In genomic region chr1:109982064-109982808, GRCm38 (mm10) we compare ENCODE assay signal across 8 mouse cellular contexts. TPM values are rescaled to one million over a fixed set of nuclear protein-coding genes. Genes with fewer than 3 reads are reported as not detected.
DNase-seq lines count a peak whose midpoint lies in the region; ATAC-seq and TF ChIP-seq lines count a peak whose summit lies in the region.

Cdh7 (plus strand) TSS chr1:109982431.

- no peak for TF ChIP-seq CTCF in gastrocnemius, adult 2 months (IDR thresholded peaks at IDR 0.05)

- intact Hi-C loops in gastrocnemius, adult 2 months (cut with DNase I), result no loop called here

- peak; percentile 67 for ATAC-seq in cerebellum, adult (ENCODE audit: insufficient number of reproducible peaks, low FRiP score, low TSS enrichment)
- peak; percentile 90 for ATAC-seq in forebrain, embryonic 13.5 days
- peak; percentile 89 for ATAC-seq in midbrain, embryonic 14.5 days (ENCODE audit: low FRiP score, low TSS enrichment)

- H3K4me2 ChIP-seq in forebrain, embryonic 13.5 days, result peak within 1 kb of the TSS; percentile 91
- H3K4me2 ChIP-seq in midbrain, embryonic 14.5 days (ENCODE audit: low read length), result peak within 1 kb of the TSS; percentile 84

- peaks cover 20% of the 10 kb centered on the region for H3K4me1 ChIP-seq in forebrain, embryonic 13.5 days
- peaks cover 9% of the 10 kb centered on the region; the same call in 1 of the 2 replicates for H3K4me1 ChIP-seq in midbrain, embryonic 14.5 days (ENCODE audit: control insufficient read depth, insufficient read depth, low read length)

- H3K36me3 ChIP-seq in forebrain, embryonic 13.5 days (ENCODE audit: poor library complexity, severe bottlenecking), result no peaks in the 10 kb centered on the region
- H3K36me3 ChIP-seq in midbrain, embryonic 14.5 days (ENCODE audit: control insufficient read depth, insufficient read depth, low read length), result no peaks in the 10 kb centered on the region

- H3K9ac ChIP-seq in forebrain, embryonic 13.5 days, result peak within 1 kb of the TSS; percentile 72
- H3K9ac ChIP-seq in midbrain, embryonic 14.5 days (replicated peaks; ENCODE audit: low read length), result peak within 1 kb of the TSS; percentile 78

- DNase-seq in gastrocnemius, adult 2 months, result no peak
- no peak for DNase-seq in gastrocnemius, postnatal 25 days
- DNase-seq in layer of hippocampus, postnatal 25 days (ENCODE audit: extremely low spot score in 1 of 2, low spot score in 1 of 2), result peak; percentile 34 to 36
- DNase-seq in midbrain, embryonic 14.5 days, result peak; percentile 84
- no peak for DNase-seq in adrenal gland, postnatal 4 days (ENCODE audit: low spot score in 2 of 2)
- DNase-seq in urinary bladder, postnatal 10 days (ENCODE audit: low spot score), result no peak

- no peaks in the 10 kb centered on the region for H3K27me3 ChIP-seq in forebrain, embryonic 13.5 days
- H3K27me3 ChIP-seq in midbrain, embryonic 14.5 days (ENCODE audit: control insufficient read depth, insufficient read depth, low read length), result no peaks in the 10 kb centered on the region

- WGBS in forebrain, embryonic 13.5 days, result under 1% methylated on average over 26 of the region's 35 CpGs
- under 1% methylated on average over 35 of the region's 35 CpGs for WGBS in midbrain, embryonic 14.5 days

- no peak within 1 kb of the TSS for H3K27ac ChIP-seq in gastrocnemius, adult 2 months
- H3K27ac ChIP-seq in forebrain, embryonic 13.5 days, result peak within 1 kb of the TSS; percentile 78
- peak within 1 kb of the TSS; percentile 87 for H3K27ac ChIP-seq in midbrain, embryonic 14.5 days (replicated peaks; ENCODE audit: low read depth, low read length)

- H3K9me3 ChIP-seq in forebrain, embryonic 13.5 days (replicated peaks), result no peaks in the 10 kb centered on the region
- H3K9me3 ChIP-seq in midbrain, embryonic 14.5 days (ENCODE audit: control insufficient read depth, low read length), result no peaks in the 10 kb centered on the region

- peak within 1 kb of the TSS; percentile 53 for H3K4me3 ChIP-seq in gastrocnemius, adult 2 months
- peak within 1 kb of the TSS; percentile 67 for H3K4me3 ChIP-seq in forebrain, embryonic 13.5 days
- peak within 1 kb of the TSS; percentile 69 for H3K4me3 ChIP-seq in midbrain, embryonic 14.5 days (replicated peaks; ENCODE audit: low read depth, low read length)

RNA-seq across cellular contexts. Expression of gene Cdh7, which starts in this region (rescaled TPM):
- not detected for total RNA-seq in gastrocnemius, adult 2 months (2021)
- not detected for total RNA-seq in gastrocnemius, postnatal 25 days (2021)
- polyA plus RNA-seq in forebrain, embryonic 13.5 days (2015; fragmentation: Nextera tagmentation; extraction: Ambion mirVana), result 10.8 and 11.8 TPM in 2 replicates
- total RNA-seq in layer of hippocampus, postnatal 25 days (2021), result 1 to 10 TPM; 4.7 to 5.9 TPM
- polyA plus RNA-seq in midbrain, embryonic 14.5 days (2014; fragmentation: Nextera tagmentation; extraction: Ambion mirVana), result 18.0 and 22.5 TPM in 2 replicates
- under 1 TPM; 0.08 to 0.76 TPM for total RNA-seq in adrenal gland, postnatal 4 days (2021)

Comparison
In these comparisons a context has a peak if more than half of its experiments do, and no peak if none do; other contexts are left out.
1. DNase-seq: peak in layer of hippocampus, postnatal 25 days (2 of 2) and midbrain, embryonic 14.5 days (single experiment); none in gastrocnemius, adult 2 months (single experiment), gastrocnemius, postnatal 25 days (single experiment), adrenal gland, postnatal 4 days (0 of 2) and urinary bladder, postnatal 10 days (single experiment).
2. Peak in every context shown above with its lines, with median percentiles within 50 percentile points of each other: H3K4me3 ChIP-seq and ATAC-seq.